Comparison of ENCODE assay signal across 8 mouse cellular contexts in the genomic region with DNA sequence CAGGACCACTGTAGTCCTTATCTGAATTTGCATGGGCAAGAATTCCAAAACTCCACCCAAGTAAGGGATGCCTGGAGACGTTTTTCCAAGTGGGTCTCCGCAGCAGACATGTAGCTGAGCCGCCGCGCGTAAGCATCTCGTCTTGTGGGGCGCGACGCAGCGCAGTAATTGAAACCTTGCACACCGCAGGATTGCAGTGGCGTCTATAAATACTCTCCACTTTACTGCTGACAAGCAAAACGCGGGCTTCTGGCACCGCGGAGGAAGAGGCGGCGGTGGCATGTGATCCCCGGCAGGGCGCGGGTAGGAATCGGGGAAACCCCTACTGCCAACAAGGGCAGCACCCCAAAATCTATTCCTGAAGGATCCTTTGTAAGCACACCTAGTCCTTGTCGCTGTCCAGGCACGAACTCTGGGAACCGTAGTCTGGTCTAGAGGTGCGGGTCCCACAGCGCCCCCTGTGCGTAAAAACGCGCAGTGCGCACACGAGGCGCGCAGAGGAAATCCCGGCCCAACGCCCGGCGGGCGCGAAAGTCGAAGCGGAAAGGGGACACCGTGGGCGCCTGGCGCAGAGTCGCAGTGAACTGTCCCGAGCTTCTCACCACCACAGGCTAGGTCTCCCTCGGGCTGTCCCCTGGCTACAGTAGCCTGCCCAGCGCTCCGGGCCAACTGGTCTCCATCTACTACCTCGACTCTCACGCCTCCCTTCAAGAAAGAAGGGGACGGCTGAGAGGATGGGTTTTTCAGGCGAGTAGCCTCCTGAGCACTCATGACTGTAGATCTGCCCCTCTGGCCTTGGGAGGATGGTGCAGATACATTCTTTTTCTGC.
DNase-seq lines count a peak whose midpoint lies in the region; ATAC-seq and TF ChIP-seq lines count a peak whose summit lies in the region.

No protein-coding gene starts in this region.

- H3K27me3 ChIP-seq in Patski, result no peaks in the 10 kb centered on the region
- H3K27me3 ChIP-seq in hindbrain, embryonic 16.5 days (replicated peaks; ENCODE audit: control insufficient read depth, insufficient read depth, low read length), result peaks cover 10% of the 10 kb centered on the region

- POLR2A ChIA-PET in Patski (lab: Charles Lee), result interaction anchor here (0.7 kb wide), 1 partner anchor 75 kb away, joined by 3 read pairs; no protein-coding TSS in a partner anchor

- H3K27ac ChIP-seq in hindbrain, embryonic 16.5 days (ENCODE audit: low read depth, low read length), result no peak overlapping the region

- TF ChIP-seq CTCF in Patski (IDR thresholded peaks at IDR 0.05), result peak; percentile 99

- CTCF ChIA-PET in Patski (lab: Charles Lee), result interaction anchor here (0.7 to 1.8 kb wide), 10 partner anchors 14 to 84 kb away, joined by 3 to 5 read pairs (median 3); no protein-coding TSS in a partner anchor

- peak; percentile 27 for DNase-seq in Patski (ENCODE audit: low read depth, low spot score)
- DNase-seq in cerebellum, postnatal 36 days, result peak; percentile 18 to 24
- peak; percentile 65 to 66 for DNase-seq in gastrocnemius, adult 8-10 months (ENCODE audit: low spot score in 2 of 2)
- peak; percentile 27 to 44 for DNase-seq in left cerebral cortex, adult 18-20 months (ENCODE audit: low spot score in 2 of 2)
- peak; percentile 90 to 91 for DNase-seq in lung, postnatal 4 days
- DNase-seq in retina, postnatal 1 day, result peak; percentile 89
- DNase-seq in thymus, postnatal 36 days, result peak; percentile 68 to 71

- peak overlapping the region; percentile 51 for H3K4me3 ChIP-seq in hindbrain, embryonic 16.5 days (ENCODE audit: low read length)

- 1% methylated on average over 51 of the region's 55 CpGs for WGBS in hindbrain, embryonic 16.5 days

- no peaks in the 10 kb centered on the region for H3K36me3 ChIP-seq in hindbrain, embryonic 16.5 days (ENCODE audit: control insufficient read depth, insufficient read depth, low read length)

- no peaks in the 10 kb centered on the region for H3K9me3 ChIP-seq in hindbrain, embryonic 16.5 days (ENCODE audit: control insufficient read depth, low read length)

- peak overlapping the region; percentile 62 for H3K9ac ChIP-seq in hindbrain, embryonic 16.5 days (ENCODE audit: low read depth, low read length)

- ATAC-seq in Patski, result peak; percentile 68
- ATAC-seq in hindbrain, embryonic 16.5 days, result peak; percentile 68

- peak overlapping the region; percentile 89 for H3K4me2 ChIP-seq in hindbrain, embryonic 16.5 days (ENCODE audit: low read length)

- peaks cover 17% of the 10 kb centered on the region for H3K4me1 ChIP-seq in hindbrain, embryonic 16.5 days (ENCODE audit: control insufficient read depth, insufficient read depth, low read depth, low read length)

- in situ Hi-C loops in Patski (cut with MboI; ENCODE audit: low pct_unique_long_range_greater_than_20kb), result loop anchor here (5.0 kb wide), 2 partner anchors 61 to 79 kb away; no protein-coding TSS in a partner anchor

Comparison
In these comparisons a context has a peak if more than half of its experiments do, and no peak if none do; other contexts are left out.
1. DNase-seq: peak in every context shown above with its lines; median percentile 90 in lung, postnatal 4 days; 89 in retina, postnatal 1 day; 70 in thymus, postnatal 36 days; 66 in gastrocnemius, adult 8-10 months; 36 in left cerebral cortex, adult 18-20 months; 27 in Patski; 21 in cerebellum, postnatal 36 days.